Mouse (Mus musculus) C2C12 (cell line): Measurements from ENCODE around the gene Scamp2.

Experiments
- CTCF ChIP-seq: IDR thresholded peaks from one replicate; pipeline ENCODE4 v1.5.1; 2011; ENCODE audit not compliant: control insufficient read depth, insufficient read depth, insufficient read length
- MAX ChIP-seq: IDR thresholded peaks from one replicate; pipeline ENCODE4 v1.6.1; 2011; ENCODE audit warnings: mild to moderate bottlenecking, control low read depth
- MYOD1 ChIP-seq: IDR thresholded peaks from one replicate; pipeline ENCODE4 v1.6.1; 2011; ENCODE audit warnings: low read depth; ENCODE audit not compliant: control insufficient read depth, insufficient read length
- MYOG ChIP-seq: IDR thresholded peaks from one replicate; pipeline ENCODE4 v1.6.1; 2011; ENCODE audit not compliant: control insufficient read depth, insufficient read length; ENCODE audit errors: extremely low read depth

DNA sequence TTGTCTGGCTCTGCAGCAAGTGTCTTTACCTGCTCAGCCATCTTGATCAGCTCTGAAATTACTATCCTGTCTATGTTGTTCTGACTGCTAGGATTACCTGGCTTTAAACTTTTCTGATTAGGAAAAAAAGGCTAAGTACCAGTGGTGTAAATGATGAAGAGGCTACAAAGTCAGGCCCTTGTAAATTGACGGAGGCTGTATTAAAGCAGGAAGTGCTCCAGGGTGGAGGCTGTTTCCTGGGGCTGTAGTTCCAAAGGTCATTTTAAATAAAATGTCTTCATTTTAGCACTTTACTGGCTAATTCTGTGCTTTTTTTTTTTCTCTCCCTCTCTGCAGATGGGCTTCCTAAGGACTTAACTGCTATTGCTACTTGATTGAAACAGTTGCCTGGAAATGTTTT, 28.8 kb upstream of the Scamp2 start:
- no peak for TF ChIP-seq CTCF
- TF ChIP-seq MYOD1: no peak
- TF ChIP-seq MYOG: no peak
- TF ChIP-seq MAX: no peak
